Mouse (Mus musculus) ES-Bruce4 (cell line): ENCODE results near the gene Mitf. TPM values are rescaled to one million over a fixed set of nuclear protein-coding genes. Genes with fewer than 3 reads are reported as not detected.

Experiments used
- H3K27ac ChIP-seq: 2 replicates; pipeline ENCODE4 v1.5.1; 2012; ENCODE audit warnings: low read length, inconsistent platforms; ENCODE audit not compliant: insufficient read depth
- H3K27me3 ChIP-seq: 2 replicates; pipeline ENCODE4 v1.6.1; 2012; ENCODE audit warnings: mild to moderate bottlenecking, low read length, inconsistent platforms; ENCODE audit not compliant: control insufficient read depth, poor library complexity, insufficient read depth, severe bottlenecking
- H3K36me3 ChIP-seq: 2 replicates; pipeline ENCODE4 v1.6.1; 2012; ENCODE audit warnings: inconsistent platforms, mild to moderate bottlenecking, low read length, moderate library complexity; ENCODE audit not compliant: control insufficient read depth, poor library complexity, insufficient read depth, severe bottlenecking
- H3K4me1 ChIP-seq: one replicate; pipeline ENCODE4 v1.8.1; 2011; ENCODE audit warnings: low read length; ENCODE audit not compliant: control insufficient read depth, insufficient read depth
- H3K4me3 ChIP-seq: 2 replicates; pipeline ENCODE4 v1.5.1; 2011; ENCODE audit warnings: low read depth, mild to moderate bottlenecking, low read length
- H3K9ac ChIP-seq: 2 replicates; pipeline ENCODE4 v1.6.1; 2012; ENCODE audit warnings: low read depth, mild to moderate bottlenecking, inconsistent platforms; ENCODE audit not compliant: poor library complexity, severe bottlenecking
- H3K9me3 ChIP-seq: replicated peaks from 2 replicates; pipeline ENCODE4 v1.6.1; 2012; ENCODE audit warnings: mild to moderate bottlenecking, low read length, inconsistent platforms; ENCODE audit not compliant: control insufficient read depth, poor library complexity, insufficient read depth, severe bottlenecking
- CTCF ChIP-seq: IDR thresholded peaks from one replicate; pipeline ENCODE4 v1.8.1; 2011; ENCODE audit warnings: low read depth, low read length
- EP300 ChIP-seq: IDR thresholded peaks from 2 replicates; pipeline ENCODE4 v1.6.1; 2011; ENCODE audit warnings: low read depth, low read length; ENCODE audit not compliant: insufficient read depth
- POLR2A ChIP-seq: IDR thresholded peaks from one replicate; pipeline ENCODE4 v1.8.1; 2011; ENCODE audit warnings: low read length; ENCODE audit not compliant: insufficient read depth
- polyA plus RNA-seq: library from polyadenylated mRNA; stranded (reverse); fragments of >200 nt; gene quantifications from 2 replicates; pipeline ENCODE4 v1.2.4, GENCODE M21; 2011; ENCODE audit warnings: low read depth; ENCODE audit not compliant: missing spikeins, insufficient read depth, insufficient read length

Gene Mitf
- polyA plus RNA-seq, 1 experiment, result 2.3 TPM

GRCm38 (mm10) chr6:98046295-98047108 lies 239.7 kb downstream of the Mitf start:
- no peaks in the 10 kb centered on the region for H3K36me3 ChIP-seq
- TF ChIP-seq POLR2A (no peak), CTCF (no peak), EP300 (no peak)

DNA sequence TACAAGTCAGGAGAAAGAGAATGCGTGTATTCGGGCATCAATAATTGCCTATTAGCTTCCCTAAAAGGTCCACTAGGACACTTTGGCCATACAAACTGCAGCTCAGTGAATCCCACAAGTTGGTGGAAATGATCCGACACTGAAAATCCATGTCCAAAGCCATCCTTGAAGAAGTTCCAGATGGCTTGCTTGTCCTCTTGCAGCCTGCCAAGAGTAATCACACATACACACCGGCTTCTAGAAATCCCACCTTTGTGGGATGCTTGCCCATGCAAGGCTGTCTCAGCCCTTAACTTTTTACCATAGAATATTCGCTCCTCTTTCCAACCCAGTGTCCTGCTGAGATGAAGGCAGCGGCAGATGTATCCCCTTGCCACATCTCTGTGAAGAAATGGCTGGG lies 240.9 kb downstream of the Mitf start:
- Histone ChIP-seq H3K4me3 (no peak overlapping the region), H3K9me3 (no peaks in the 10 kb centered on the region; the same call in 1 of the 2 replicates), H3K4me1 (no peaks in the 10 kb centered on the region), H3K36me3 (no peaks in the 10 kb centered on the region), H3K9ac (no peak overlapping the region), H3K27me3 (peaks cover 1% of the 10 kb centered on the region; the same call in 1 of the 2 replicates), H3K27ac (no peak overlapping the region)
- TF ChIP-seq POLR2A (no peak), CTCF (no peak), EP300 (no peak)

More at GRCm38 (mm10) chr6:98046295-98047108, 239.7 kb downstream of the Mitf start:
- Histone ChIP-seq H3K27ac (no peak overlapping the region), H3K4me1 (no peaks in the 10 kb centered on the region), H3K9ac (no peak overlapping the region), H3K4me3 (no peak overlapping the region), H3K9me3 (no peaks in the 10 kb centered on the region; the same call in 1 of the 2 replicates), H3K27me3 (peaks cover 1% of the 10 kb centered on the region; the same call in 1 of the 2 replicates)

- H3K9ac ChIP-seq, result no peak overlapping the region
- no peaks in the 10 kb centered on the region for H3K36me3 ChIP-seq
- H3K27ac ChIP-seq, result no peak overlapping the region
- no peaks in the 10 kb centered on the region for H3K27me3 ChIP-seq
- H3K4me1 ChIP-seq, result no peaks in the 10 kb centered on the region
- no peak for TF ChIP-seq POLR2A
- no peak for TF ChIP-seq EP300
- no peak for TF ChIP-seq CTCF
- no peak overlapping the region for H3K4me3 ChIP-seq
- H3K9me3 ChIP-seq, result no peaks in the 10 kb centered on the region; the same call in 1 of the 2 replicates
Observed at GRCm38 (mm10) chr6:98048671-98049438, 242.0 kb downstream of the Mitf start.

- Histone ChIP-seq H3K9me3 (no peaks in the 10 kb centered on the region; the same call in 1 of the 2 replicates), H3K36me3 (no peaks in the 10 kb centered on the region), H3K4me3 (no peak overlapping the region), H3K27me3 (no peaks in the 10 kb centered on the region), H3K27ac (no peak overlapping the region), H3K9ac (no peak overlapping the region), H3K4me1 (no peaks in the 10 kb centered on the region)
- TF ChIP-seq EP300 (no peak), POLR2A (no peak), CTCF (no peak)
Observed at GRCm38 (mm10) chr6:98049551-98049950, 242.7 kb downstream of the Mitf start.

DNA sequence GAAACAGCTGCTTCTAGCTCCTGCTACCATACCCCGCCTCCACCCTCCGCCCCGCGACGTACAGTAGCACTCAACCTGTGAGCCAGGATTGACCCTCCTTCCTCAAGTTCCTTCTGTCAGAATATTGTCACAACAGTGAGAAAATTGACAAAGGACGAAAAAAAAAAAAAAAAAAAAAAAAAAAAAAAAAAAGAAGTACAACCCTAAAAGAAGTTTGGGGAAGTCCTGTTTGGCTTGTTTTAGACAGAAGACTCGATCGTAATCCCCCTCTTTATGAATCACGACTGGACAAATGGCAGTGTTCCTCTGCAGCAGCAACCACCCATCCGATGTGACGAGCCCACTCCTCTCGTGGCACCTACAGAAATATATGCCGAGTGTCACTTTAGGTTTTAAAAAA lies 255.0 kb downstream of the Mitf start:
- Histone ChIP-seq H3K4me3 (no peak overlapping the region), H3K9me3 (no peaks in the 10 kb centered on the region), H3K27ac (no peak overlapping the region), H3K27me3 (no peaks in the 10 kb centered on the region), H3K36me3 (no peaks in the 10 kb centered on the region), H3K9ac (no peak overlapping the region), H3K4me1 (no peaks in the 10 kb centered on the region)
- TF ChIP-seq CTCF (no peak), POLR2A (no peak)

GRCm38 (mm10) chr6:98064926-98065325 lies 258.1 kb downstream of the Mitf start:
- H3K4me3 ChIP-seq, result no peak overlapping the region
- no peaks in the 10 kb centered on the region for H3K27me3 ChIP-seq
- no peaks in the 10 kb centered on the region for H3K4me1 ChIP-seq
- TF ChIP-seq CTCF (no peak), EP300 (no peak), POLR2A (no peak)
- no peaks in the 10 kb centered on the region for H3K9me3 ChIP-seq
- no peak overlapping the region for H3K27ac ChIP-seq
- H3K9ac ChIP-seq, result no peak overlapping the region
- H3K36me3 ChIP-seq, result no peaks in the 10 kb centered on the region
